17 mouse cellular contexts compared by ENCODE assay signal in genomic region chr10:68155431-68156119, GRCm38 (mm10).
A peak's percentile ranks its signal among the peaks of the same experiment; 100 is the strongest.
DNase-seq lines count a peak whose midpoint lies in the region; ATAC-seq and TF ChIP-seq lines count a peak whose summit lies in the region.
"Had no signal": no experiment of that assay in that cellular context is flagged by ENCODE, and none has a peak within 500 bp of the region (broad histone marks: within the 10 kb centered on the region; RNA-seq: fewer than 3 reads in every experiment).

No protein-coding gene starts in this region.

- peak overlapping the region; percentile 90 for H3K27ac ChIP-seq in liver, embryonic 14.5 days
- H3K27ac ChIP-seq in stomach, embryonic 16.5 days (ENCODE audit: low read length): no peak overlapping the region
- H3K27ac ChIP-seq: gastrocnemius, adult 2 months; midbrain, embryonic 15.5 days had no signal

- peak; percentile 45 for ATAC-seq in common myeloid progenitor, adult 5-6 weeks (replicated peaks; ENCODE audit: low read depth, poor library complexity, severe bottlenecking)
- peak; percentile 99 for ATAC-seq in liver, embryonic 14.5 days (ENCODE audit: insufficient read depth)
- peak; percentile 55; the same call in 1 of the 2 replicates for ATAC-seq in stomach, embryonic 16.5 days (ENCODE audit: insufficient read depth, low FRiP score)
- ATAC-seq: forebrain, embryonic 14.5 days; inflammation-experienced regulatory T-cells, adult 6 months; midbrain, embryonic 15.5 days; Patski had no signal

- peak overlapping the region; percentile 78 for H3K9ac ChIP-seq in liver, embryonic 14.5 days (replicated peaks)
- no peak overlapping the region for H3K9ac ChIP-seq in stomach, embryonic 16.5 days (ENCODE audit: low read length)
- H3K9ac ChIP-seq: midbrain, embryonic 15.5 days had no signal

- H3K9me3 ChIP-seq in liver, embryonic 14.5 days (ENCODE audit: control insufficient read depth, low read length): no peaks in the 10 kb centered on the region
- H3K9me3 ChIP-seq in stomach, embryonic 16.5 days (replicated peaks; ENCODE audit: control insufficient read depth, low read length): peaks cover 9% of the 10 kb centered on the region; the same call in 1 of the 2 replicates
- H3K9me3 ChIP-seq: heart, embryonic 10.5 days; midbrain, embryonic 15.5 days had no signal

- peak; percentile 32 for DNase-seq in spleen, adult 12 weeks (ENCODE audit: low spot score)
- DNase-seq in spleen, adult 18-20 months: no peak
- DNase-seq in liver, embryonic 14.5 days (ENCODE audit: low read depth in 3 of 3, low spot score in 3 of 3): peak; percentile 78 to 91 (median 85)
- DNase-seq in embryo, embryonic 10 days (ENCODE audit: low spot score): no peak
- DNase-seq in Muller cell, postnatal 12 days (ENCODE audit: inconsistent ontology term): no peak
- DNase-seq: cerebellum, postnatal 10 days; gastrocnemius, adult 2 months; kidney, postnatal 14 days; lung, postnatal 10 days; thymus, adult 18-20 months had no signal

- no peaks in the 10 kb centered on the region for H3K27me3 ChIP-seq in liver, embryonic 14.5 days (ENCODE audit: control insufficient read depth, insufficient read depth, low read length)
- H3K27me3 ChIP-seq in stomach, embryonic 16.5 days (ENCODE audit: control insufficient read depth, insufficient read depth, low read length): no peaks in the 10 kb centered on the region
- H3K27me3 ChIP-seq: midbrain, embryonic 15.5 days; Patski had no signal

- H3K4me3 ChIP-seq in liver, embryonic 14.5 days (ENCODE audit: insufficient read depth in 1 of 2, low read depth in 2 of 2, low read length in 2 of 2): peak overlapping the region; percentile 57 to 58
- H3K4me3 ChIP-seq in stomach, embryonic 16.5 days (replicated peaks; ENCODE audit: low read length): no peak overlapping the region
- H3K4me3 ChIP-seq: gastrocnemius, adult 2 months; heart, embryonic 10.5 days; midbrain, embryonic 15.5 days had no signal

- 42% methylated on average over 6 of the region's 6 CpGs for WGBS in liver, embryonic 14.5 days (ENCODE audit: insufficient replicate concordance)
- 89% methylated on average over 6 of the region's 6 CpGs for WGBS in stomach, embryonic 16.5 days

- peak overlapping the region; percentile 83 for H3K4me2 ChIP-seq in liver, embryonic 14.5 days (ENCODE audit: low read depth)
- no peak overlapping the region for H3K4me2 ChIP-seq in stomach, embryonic 16.5 days (ENCODE audit: low read depth, low read length)
- H3K4me2 ChIP-seq: midbrain, embryonic 15.5 days had no signal

- H3K4me1 ChIP-seq in liver, embryonic 14.5 days (replicated peaks; ENCODE audit: control insufficient read depth in 2 of 2, insufficient read depth in 2 of 2, low read length in 1 of 2): peaks cover 58 to 62% of the 10 kb centered on the region in 2 experiments
- H3K4me1 ChIP-seq in stomach, embryonic 16.5 days (ENCODE audit: control insufficient read depth, insufficient read depth, low read length): 0 out of 2 replicates have a peak, but pooled peaks cover 15% of the 10 kb centered on the region

- no peaks in the 10 kb centered on the region for H3K36me3 ChIP-seq in liver, embryonic 14.5 days (replicated peaks; ENCODE audit: control insufficient read depth, insufficient read depth, low read depth)
- peaks cover 6% of the 10 kb centered on the region for H3K36me3 ChIP-seq in stomach, embryonic 16.5 days (ENCODE audit: control insufficient read depth, insufficient read depth, low read length)
- H3K36me3 ChIP-seq: midbrain, embryonic 15.5 days had no signal

- peak; percentile 97 for TF ChIP-seq EP300 in liver, embryonic 14.5 days (IDR thresholded peaks at IDR 0.05; ENCODE audit: low read depth)

- TF ChIP-seq CTCF in liver, embryonic 14.5 days (IDR thresholded peaks at IDR 0.05; ENCODE audit: low read depth): no peak

Comparison
In these comparisons a context has a peak if more than half of its experiments do, and no peak if none do; other contexts are left out.
1. DNase-seq: peak in spleen, adult 12 weeks (single experiment) and liver, embryonic 14.5 days (3 of 3); none in spleen, adult 18-20 months (0 of 2), embryo, embryonic 10 days (single experiment) and Muller cell, postnatal 12 days (single experiment).
2. ATAC-seq: peak in every context shown above with its lines; median percentile 99 in liver, embryonic 14.5 days; 55 in stomach, embryonic 16.5 days; 45 in common myeloid progenitor, adult 5-6 weeks.